Mouse (Mus musculus) G1E (cell line): ENCODE data around the gene Celf2. TPM values are rescaled to one million over a fixed set of nuclear protein-coding genes. Genes with fewer than 3 reads are reported as not detected.

Source experiments
- ATAC-seq: 2 replicates; pipeline ENCODE4 v1.8.0; 2016; ENCODE audit warnings: mild to moderate bottlenecking; ENCODE audit not compliant: insufficient number of reproducible peaks, poor library complexity, low FRiP score, severe bottlenecking; ENCODE audit errors: extremely low read depth
- DNase-seq: peaks from one replicate; pipeline ENCODE4 v3.0.0; 2012; ENCODE audit warnings: low spot score
- H3K27me3 ChIP-seq: 2 replicates; pipeline ENCODE4 v1.6.1; 2012; ENCODE audit warnings: mild to moderate bottlenecking, low read length, inconsistent platforms; ENCODE audit not compliant: insufficient read depth
- H3K36me3 ChIP-seq: replicated peaks from 2 replicates; pipeline ENCODE3; 2012; ENCODE audit warnings: mild to moderate bottlenecking, inconsistent platforms
- H3K4me1 ChIP-seq: 2 replicates; pipeline ENCODE4 v1.6.1; 2012; ENCODE audit warnings: low read depth, low read length, inconsistent platforms, mixed read lengths; ENCODE audit not compliant: insufficient read depth
- H3K4me3 ChIP-seq: 2 replicates; pipeline ENCODE4 v1.5.1; 2012; ENCODE audit warnings: low read depth, mild to moderate bottlenecking, inconsistent platforms, low read length, moderate library complexity, mixed read lengths
- H3K9me3 ChIP-seq: replicated peaks from 2 replicates; pipeline ENCODE4 v1.6.1; 2012; ENCODE audit warnings: inconsistent platforms
- CTCF ChIP-seq: IDR thresholded peaks from 2 replicates; pipeline ENCODE4 v1.5.1; 2012; ENCODE audit warnings: low read depth, low read length, inconsistent platforms, mixed read lengths
- GATA1 ChIP-seq: IDR thresholded peaks from 2 replicates; pipeline ENCODE4 v1.6.1; 2012; ENCODE audit warnings: borderline replicate concordance, low read length, inconsistent platforms, mixed read lengths
- GATA2 ChIP-seq: IDR thresholded peaks from 2 replicates; pipeline ENCODE4 v1.6.1; 2012; ENCODE audit warnings: low read depth, low read length, inconsistent platforms, borderline replicate concordance
- POLR2AphosphoS5 ChIP-seq: IDR thresholded peaks from 2 replicates; pipeline ENCODE4 v1.6.1; 2012; ENCODE audit warnings: low read depth, low read length, inconsistent platforms; ENCODE audit not compliant: insufficient replicate concordance
- TAL1 ChIP-seq: conservative IDR thresholded peaks from 2 replicates; pipeline ENCODE4 v1.6.1; 2012; ENCODE audit warnings: low read depth, low read length, inconsistent platforms, mixed read lengths
- polyA plus RNA-seq: library from polyadenylated mRNA; stranded (reverse); fragments of >175 nt; gene quantifications from 2 replicates; pipeline ENCODE4 v1.2.3, GENCODE M21; 2012
- total RNA-seq, 2 experiments: library from RNA; stranded (forward) in 1 of 2; stranded (reverse) in 1 of 2; fragments of 200-1000 nt in 1 of 2; fragments of >200 nt in 1 of 2; fragmentation: Nextera tagmentation in 1 of 2; gene quantifications; 2 replicates each; pipeline ENCODE4 v1.2.3; 2014 to 2017

The Celf2 gene
- total and polyA plus RNA-seq, 3 experiments: 0.86 to 45.1 (median 14.2) TPM

DNA sequence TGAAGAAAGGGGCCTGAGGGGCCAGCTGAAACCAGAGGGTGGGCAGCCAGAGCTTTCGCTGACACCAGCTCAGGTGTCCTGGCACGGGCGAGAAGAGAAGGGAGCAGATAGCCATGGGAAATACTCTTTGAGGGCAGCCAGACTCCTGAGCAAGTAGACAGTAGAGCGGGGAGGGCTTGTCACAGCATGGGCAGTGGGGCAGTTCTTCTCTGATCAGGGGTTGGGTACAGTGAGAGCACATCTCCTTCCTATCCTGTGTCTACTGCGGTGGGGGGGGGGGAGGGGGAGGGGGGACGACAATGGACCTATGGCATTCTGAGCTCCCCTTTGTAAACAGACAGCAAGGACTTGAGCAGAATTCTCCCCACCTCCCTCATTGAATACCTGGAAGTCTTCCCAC is 968.5 kb downstream of the Celf2 start:
- DNase-seq: no peak
- Histone ChIP-seq H3K27me3 (peaks cover 2% of the 10 kb centered on the region), H3K4me3 (no peak overlapping the region), H3K36me3 (no peaks in the 10 kb centered on the region), H3K9me3 (no peaks in the 10 kb centered on the region), H3K4me1 (no peaks in the 10 kb centered on the region)
- no peak for ATAC-seq
- TF ChIP-seq GATA2 (no peak), GATA1 (no peak), TAL1 (no peak), POLR2AphosphoS5 (no peak), CTCF (no peak)

DNA sequence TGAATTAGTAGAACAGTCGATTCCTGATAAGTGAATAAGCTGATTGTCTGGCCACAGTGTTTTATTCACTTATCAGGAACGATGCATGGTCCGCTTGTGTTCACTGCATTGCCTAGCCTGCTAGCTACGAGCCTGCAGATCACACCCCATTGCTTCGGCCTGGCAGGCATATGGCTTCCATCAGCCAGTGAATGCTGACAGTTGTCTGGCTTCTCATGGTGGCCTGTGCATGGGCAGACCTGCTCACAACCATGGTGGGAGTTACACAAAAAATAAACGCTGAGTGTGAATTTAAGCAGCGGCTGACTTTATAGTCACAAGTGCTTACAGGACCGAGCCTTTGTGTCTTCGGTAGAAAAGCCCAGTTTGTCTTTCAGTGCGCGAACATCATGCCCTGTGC is 969.3 kb downstream of the Celf2 start:
- DNase-seq: no peak
- H3K4me3 ChIP-seq: no peak overlapping the region
- peaks cover 2% of the 10 kb centered on the region for H3K27me3 ChIP-seq
- no peaks in the 10 kb centered on the region for H3K9me3 ChIP-seq
- TF ChIP-seq GATA2 (no peak), CTCF (no peak), TAL1 (no peak), GATA1 (no peak), POLR2AphosphoS5 (no peak)
- ATAC-seq: no peak
- no peaks in the 10 kb centered on the region for H3K4me1 ChIP-seq
- H3K36me3 ChIP-seq: no peaks in the 10 kb centered on the region

- Histone ChIP-seq H3K27me3 (peaks cover 2% of the 10 kb centered on the region), H3K9me3 (no peaks in the 10 kb centered on the region), H3K36me3 (no peaks in the 10 kb centered on the region), H3K4me3 (no peak overlapping the region), H3K4me1 (no peaks in the 10 kb centered on the region)
- no peak for TF ChIP-seq POLR2AphosphoS5
- ATAC-seq (no peak), DNase-seq (no peak)
Observed at GRCm38 (mm10) chr2:6538500-6538899, 970.9 kb downstream of the Celf2 start.

GRCm38 (mm10) chr2:6538031-6538430 is 971.3 kb downstream of the Celf2 start:
- Histone ChIP-seq H3K4me1 (no peaks in the 10 kb centered on the region), H3K9me3 (no peaks in the 10 kb centered on the region)

GRCm38 (mm10) chr2:6537326-6537725 is 972.0 kb downstream of the Celf2 start:
- H3K4me1 ChIP-seq: no peaks in the 10 kb centered on the region
- TF ChIP-seq TAL1 (no peak), POLR2AphosphoS5 (no peak), GATA1 (no peak), GATA2 (no peak), CTCF (no peak)
- no peaks in the 10 kb centered on the region for H3K36me3 ChIP-seq
- ATAC-seq (no peak), DNase-seq (no peak)
- no peaks in the 10 kb centered on the region for H3K9me3 ChIP-seq
- H3K27me3 ChIP-seq: peaks cover 2% of the 10 kb centered on the region; the same call in 1 of the 2 replicates
- H3K4me3 ChIP-seq: no peak overlapping the region

More at GRCm38 (mm10) chr2:6538031-6538430, 971.3 kb downstream of the Celf2 start:
- no peaks in the 10 kb centered on the region for H3K36me3 ChIP-seq
- no peak for DNase-seq
- peaks cover 2% of the 10 kb centered on the region; the same call in 1 of the 2 replicates for H3K27me3 ChIP-seq
- TF ChIP-seq GATA1 (no peak), GATA2 (no peak)
- no peak for ATAC-seq
- H3K4me3 ChIP-seq: no peak overlapping the region

- no peaks in the 10 kb centered on the region for H3K4me1 ChIP-seq
- H3K4me3 ChIP-seq: no peak overlapping the region
- no peak for TF ChIP-seq GATA1
- TF ChIP-seq CTCF: no peak
- no peak for TF ChIP-seq TAL1
- no peak for TF ChIP-seq POLR2AphosphoS5
- TF ChIP-seq GATA2: no peak
- no peaks in the 10 kb centered on the region for H3K9me3 ChIP-seq
- no peaks in the 10 kb centered on the region for H3K36me3 ChIP-seq
- DNase-seq (no peak), ATAC-seq (no peak)
- peaks cover 2% of the 10 kb centered on the region; the same call in 1 of the 2 replicates for H3K27me3 ChIP-seq
Observed at GRCm38 (mm10) chr2:6536372-6536771, 973.0 kb downstream of the Celf2 start.

DNA sequence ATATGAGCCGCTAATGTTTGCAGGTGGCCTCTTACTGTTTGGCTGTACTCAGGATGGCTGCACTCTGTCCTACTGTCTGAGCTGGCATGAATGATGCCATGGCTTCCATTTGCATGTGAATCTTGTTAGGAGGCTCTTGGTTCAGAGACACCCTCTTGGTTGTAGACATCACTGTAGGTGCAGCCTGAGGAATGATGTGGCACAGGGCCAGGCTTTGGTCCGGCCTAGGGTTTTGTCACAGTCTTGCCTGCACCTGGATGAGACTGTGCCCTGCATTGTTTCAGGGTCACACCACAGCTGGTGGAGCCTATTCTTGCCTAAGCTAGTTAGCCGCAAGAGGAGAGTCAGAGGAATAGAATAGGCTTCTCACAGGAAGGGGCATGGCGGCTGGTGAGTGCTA is 977.0 kb downstream of the Celf2 start:
- Histone ChIP-seq H3K27me3 (peaks cover 2% of the 10 kb centered on the region; the same call in 1 of the 2 replicates), H3K36me3 (no peaks in the 10 kb centered on the region), H3K4me3 (no peak overlapping the region), H3K4me1 (no peaks in the 10 kb centered on the region), H3K9me3 (no peaks in the 10 kb centered on the region)
- DNase-seq: no peak
- TF ChIP-seq GATA2: no peak
- no peak for TF ChIP-seq CTCF
- TF ChIP-seq POLR2AphosphoS5: no peak
- no peak for TF ChIP-seq TAL1
- no peak for ATAC-seq
